ENCODE assay signal across 10 mouse cellular contexts in the genomic region with DNA sequence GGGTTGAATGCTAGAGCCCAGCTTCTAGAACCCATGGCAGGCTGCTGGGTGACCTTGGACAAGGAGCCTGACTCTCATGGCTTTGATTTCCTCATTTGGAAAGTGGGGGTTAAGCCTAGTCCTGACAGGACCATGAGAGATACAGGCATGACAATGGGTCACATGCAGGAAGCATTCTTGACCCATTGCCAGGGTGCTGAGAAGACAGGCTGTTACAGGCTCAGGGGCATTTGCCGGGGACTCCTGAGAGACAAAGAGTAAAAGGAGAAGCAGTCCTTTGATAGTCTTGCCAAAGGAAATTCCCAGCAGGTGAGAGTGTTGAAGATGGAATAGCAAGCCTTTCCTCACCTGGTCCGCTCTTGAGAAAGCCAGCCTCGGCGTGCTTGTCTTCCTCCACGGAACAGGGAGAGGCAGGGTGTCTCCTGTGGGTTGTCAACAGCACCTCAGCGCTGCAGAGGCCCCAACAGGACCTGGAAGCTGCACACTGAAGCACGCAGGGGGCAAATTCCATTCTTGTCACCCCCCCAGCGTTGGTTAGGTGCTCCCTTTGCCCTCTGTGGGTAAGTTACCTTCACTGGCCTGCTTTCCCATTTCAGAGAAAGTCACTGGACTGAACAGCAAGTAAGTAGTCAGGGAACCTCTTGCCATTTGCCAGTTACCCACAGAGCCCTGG.
DNase-seq lines count a peak whose midpoint lies in the region; ATAC-seq and TF ChIP-seq lines count a peak whose summit lies in the region.
"Had no signal": no experiment of that assay in that cellular context is flagged by ENCODE, and none has a peak within 500 bp of the region (broad histone marks: within the 10 kb centered on the region; RNA-seq: fewer than 3 reads in every experiment).

No protein-coding gene starts in this region.

- peaks cover 22% of the 10 kb centered on the region for H3K4me1 ChIP-seq in liver, adult 2 months (ENCODE audit: control insufficient read depth, insufficient read depth, low read length)
- H3K4me1 ChIP-seq in heart, embryonic 15.5 days (replicated peaks): peaks cover 12% of the 10 kb centered on the region
- H3K4me1 ChIP-seq in liver, embryonic 14.5 days (replicated peaks; ENCODE audit: control insufficient read depth in 2 of 2, insufficient read depth in 2 of 2, low read length in 1 of 2): peaks cover 59 to 63% of the 10 kb centered on the region in 2 experiments
- no peaks in the 10 kb centered on the region for H3K4me1 ChIP-seq in forebrain, embryonic 10.5 days
- H3K4me1 ChIP-seq: lung, embryonic 15.5 days had no signal

- H3K79me2 ChIP-seq in liver, adult 2 months (ENCODE audit: control insufficient read depth, insufficient read depth, low read length): no peaks in the 10 kb centered on the region

- no peaks in the 10 kb centered on the region for H3K9me3 ChIP-seq in heart, embryonic 15.5 days (replicated peaks)
- H3K9me3 ChIP-seq in liver, embryonic 14.5 days (ENCODE audit: control insufficient read depth, low read length): no peaks in the 10 kb centered on the region
- no peaks in the 10 kb centered on the region for H3K9me3 ChIP-seq in forebrain, embryonic 10.5 days
- H3K9me3 ChIP-seq: lung, embryonic 15.5 days had no signal

- no peaks in the 10 kb centered on the region for H3K27me3 ChIP-seq in liver, adult 2 months (ENCODE audit: control insufficient read depth, insufficient read depth, low read length)
- no peaks in the 10 kb centered on the region for H3K27me3 ChIP-seq in heart, embryonic 15.5 days
- no peaks in the 10 kb centered on the region for H3K27me3 ChIP-seq in liver, embryonic 14.5 days (ENCODE audit: control insufficient read depth, insufficient read depth, low read length)
- no peaks in the 10 kb centered on the region for H3K27me3 ChIP-seq in forebrain, embryonic 10.5 days (ENCODE audit: poor library complexity, severe bottlenecking)
- H3K27me3 ChIP-seq: lung, embryonic 15.5 days had no signal

- TF ChIP-seq EP300 in liver, embryonic 14.5 days (IDR thresholded peaks at IDR 0.05; ENCODE audit: low read depth): no peak

- H3K36me3 ChIP-seq in liver, adult 2 months (ENCODE audit: control insufficient read depth, insufficient read depth, low read length): no peaks in the 10 kb centered on the region
- no peaks in the 10 kb centered on the region for H3K36me3 ChIP-seq in heart, embryonic 15.5 days
- no peaks in the 10 kb centered on the region for H3K36me3 ChIP-seq in liver, embryonic 14.5 days (replicated peaks; ENCODE audit: control insufficient read depth, insufficient read depth, low read depth)
- H3K36me3 ChIP-seq in forebrain, embryonic 10.5 days (replicated peaks): no peaks in the 10 kb centered on the region
- H3K36me3 ChIP-seq: lung, embryonic 15.5 days had no signal

- H3K4me3 ChIP-seq in liver, adult 2 months (ENCODE audit: insufficient read depth, low read depth, low read length): peak overlapping the region; percentile 3; the same call in 1 of the 2 replicates
- H3K4me3 ChIP-seq in heart, embryonic 15.5 days: no peak overlapping the region
- no peak overlapping the region for H3K4me3 ChIP-seq in liver, embryonic 14.5 days (ENCODE audit: insufficient read depth in 1 of 2, low read depth in 2 of 2, low read length in 2 of 2)
- no peak overlapping the region for H3K4me3 ChIP-seq in forebrain, embryonic 10.5 days
- H3K4me3 ChIP-seq: lung, embryonic 15.5 days had no signal

- TF ChIP-seq CTCF in liver, adult 2 months (IDR thresholded peaks at IDR 0.05; ENCODE audit: low read depth, low read length): no peak
- no peak for TF ChIP-seq CTCF in liver, embryonic 14.5 days (IDR thresholded peaks at IDR 0.05; ENCODE audit: low read depth)

- peak overlapping the region; percentile 71 for H3K27ac ChIP-seq in liver, adult 2 months (replicated peaks; ENCODE audit: insufficient read depth, low read depth, low read length)
- H3K27ac ChIP-seq in heart, embryonic 15.5 days: peak overlapping the region; percentile 50
- peak overlapping the region; percentile 71 for H3K27ac ChIP-seq in liver, embryonic 14.5 days
- H3K27ac ChIP-seq in forebrain, embryonic 10.5 days: no peak overlapping the region
- H3K27ac ChIP-seq: lung, embryonic 15.5 days had no signal

- ATAC-seq in heart, embryonic 15.5 days (replicated peaks; ENCODE audit: insufficient number of reproducible peaks, insufficient read depth, low FRiP score, low read depth): peak; percentile 80
- no peak for ATAC-seq in liver, embryonic 14.5 days (ENCODE audit: insufficient read depth)
- ATAC-seq: CD4-positive, CD25-positive, alpha-beta regulatory T cell, adult 4 months had no signal

- peak; percentile 94 for DNase-seq in liver, adult 2 months (ENCODE audit: extremely low read depth, low read depth, low spot score)
- DNase-seq in liver: no peak
- peak; percentile 25 for DNase-seq in cerebellum, adult 8-10 months
- no peak for DNase-seq in liver, embryonic 14.5 days (ENCODE audit: low read depth in 3 of 3, low spot score in 3 of 3)
- no peak for DNase-seq in thymus, postnatal 14 days
- DNase-seq in forebrain, embryonic 10.5 days (ENCODE audit: extremely low spot score, low spot score): no peak
- DNase-seq in left cerebral cortex, adult 18-20 months (ENCODE audit: low spot score in 2 of 2): no peak

- WGBS in liver, adult 2 months: 33% methylated on average over 8 of the region's 8 CpGs
- WGBS in heart, embryonic 15.5 days: 27% methylated on average over 8 of the region's 8 CpGs
- WGBS in liver, embryonic 14.5 days (ENCODE audit: insufficient replicate concordance): 70% methylated on average over 8 of the region's 8 CpGs
- 88% methylated on average over 8 of the region's 8 CpGs for WGBS in forebrain, embryonic 10.5 days

- peak overlapping the region; percentile 69 for H3K9ac ChIP-seq in liver, adult 2 months (ENCODE audit: low read depth, low read length)
- no peak overlapping the region for H3K9ac ChIP-seq in heart, embryonic 15.5 days
- no peak overlapping the region; the same call in 1 of the 2 replicates for H3K9ac ChIP-seq in liver, embryonic 14.5 days (replicated peaks)
- H3K9ac ChIP-seq: lung, embryonic 15.5 days had no signal

- H3K4me2 ChIP-seq in heart, embryonic 15.5 days: peak overlapping the region; percentile 8; the same call in 1 of the 2 replicates
- no peak overlapping the region for H3K4me2 ChIP-seq in liver, embryonic 14.5 days (ENCODE audit: low read depth)
- H3K4me2 ChIP-seq: lung, embryonic 15.5 days had no signal

- no peak for TF ChIP-seq POLR2A in liver, adult 2 months (IDR thresholded peaks at IDR 0.05; ENCODE audit: extremely low read depth, insufficient read depth, low read length)

Comparison
In these comparisons a context has a peak if more than half of its experiments do, and no peak if none do; other contexts are left out.
1. DNase-seq: peak in liver, adult 2 months (single experiment) and cerebellum, adult 8-10 months (single experiment); none in liver (single experiment), liver, embryonic 14.5 days (0 of 3), thymus, postnatal 14 days (single experiment), forebrain, embryonic 10.5 days (single experiment) and left cerebral cortex, adult 18-20 months (0 of 2).